Mouse (Mus musculus): ENCODE results near the gene Zbtb20.
"Not testable (repeated sequence)": the region's sequence is repeated elsewhere in the genome, so short reads cannot be mapped to it uniquely, and the experiment has no call there.

The Zbtb20 gene

DNA sequence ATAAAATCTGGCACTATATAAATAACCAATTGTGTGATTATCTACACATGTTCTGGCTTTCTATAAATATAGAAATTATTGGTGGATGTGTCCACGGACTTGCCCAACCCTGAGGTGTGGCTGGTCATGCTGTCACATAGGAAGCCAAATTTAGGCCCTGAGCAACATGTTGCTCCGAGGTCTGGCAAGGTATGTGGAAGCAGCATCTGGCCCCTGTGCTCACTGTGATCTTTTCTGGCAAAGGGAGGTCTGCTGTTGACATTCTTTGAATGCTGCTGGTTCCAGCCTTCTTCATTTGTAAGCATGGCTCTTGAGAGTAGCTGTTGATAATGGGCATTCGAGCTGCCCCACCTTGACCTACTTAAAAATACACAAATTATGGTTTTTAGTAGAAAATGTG is 35.0 kb downstream of the Zbtb20 start:
- no peak for DNase-seq (ENCODE audit: low spot score)

DNA sequence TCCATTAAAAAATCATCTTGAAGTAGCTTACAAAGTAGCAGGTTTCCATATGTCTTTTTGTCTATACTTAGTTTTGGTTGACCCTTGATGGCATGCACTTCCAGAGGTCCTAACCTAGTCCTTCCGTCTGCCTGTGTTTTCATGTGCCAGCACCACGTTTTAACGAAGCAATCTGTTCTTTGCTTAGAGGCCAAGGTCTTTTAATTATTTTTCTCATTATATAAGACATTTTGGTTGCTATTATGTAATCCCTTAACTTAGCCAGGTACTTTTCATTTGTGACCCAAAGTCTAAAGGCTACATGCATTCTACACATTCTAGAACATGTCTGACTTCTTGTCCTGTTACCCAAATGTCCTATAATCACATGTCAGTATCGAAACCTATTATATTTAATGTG is 35.6 kb downstream of the Zbtb20 start:
- no peak for DNase-seq (ENCODE audit: low spot score)

DNA sequence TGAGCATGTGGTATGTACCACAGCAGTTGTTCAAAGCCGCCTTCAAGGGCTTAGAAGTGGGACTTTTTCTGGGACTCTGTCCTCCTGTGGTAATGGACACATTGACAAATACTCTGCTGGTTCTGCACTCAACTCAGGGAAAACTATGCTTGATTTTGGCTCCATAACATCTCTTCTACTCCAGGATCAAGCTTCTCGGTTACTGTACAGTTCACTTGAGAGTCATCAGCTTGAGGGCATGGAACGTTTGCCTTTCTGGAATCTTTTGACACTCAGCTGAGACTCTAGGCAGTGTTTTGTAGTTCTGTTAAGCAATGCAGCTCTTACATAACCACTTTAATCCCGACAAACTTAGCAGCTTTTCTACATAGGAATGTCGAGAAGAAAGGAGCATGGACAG is 36.1 kb downstream of the Zbtb20 start:
- DNase-seq (ENCODE audit: low spot score), result peak; percentile 69

DNA sequence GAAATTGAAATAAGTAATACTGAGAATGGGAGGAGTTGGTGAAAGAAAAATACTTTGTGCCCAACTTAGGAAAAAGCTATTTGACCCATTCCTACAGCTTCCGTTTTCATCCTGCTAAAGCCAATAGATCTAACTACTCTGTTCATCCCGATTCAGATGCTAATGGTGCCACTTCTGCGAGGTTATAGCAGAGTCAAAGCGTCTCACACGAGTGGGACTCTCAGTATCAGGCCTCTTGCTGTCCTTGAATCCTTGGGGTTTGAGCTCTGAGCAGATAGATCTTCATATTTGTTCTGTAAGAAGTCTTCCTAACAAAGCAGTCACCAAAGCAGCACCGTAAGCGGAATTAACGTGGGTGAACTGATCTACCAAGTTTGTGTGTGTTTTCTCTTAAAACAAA is 37.6 kb downstream of the Zbtb20 start:
- no peak for DNase-seq (ENCODE audit: low spot score)

- peak; percentile 79 for DNase-seq (ENCODE audit: low spot score)
Measured at GRCm38 (mm10) chr16:42914457-42915085, 38.9 kb downstream of the Zbtb20 start.

GRCm38 (mm10) chr16:42919992-42920760 is 44.5 kb downstream of the Zbtb20 start:
- DNase-seq (ENCODE audit: low spot score), result no peak

GRCm38 (mm10) chr16:42921436-42921835 is 45.8 kb downstream of the Zbtb20 start:
- no peak for DNase-seq (ENCODE audit: low spot score)

- no peak for DNase-seq (ENCODE audit: low spot score)
Measured at GRCm38 (mm10) chr16:42938211-42938610, 62.5 kb downstream of the Zbtb20 start.

DNA sequence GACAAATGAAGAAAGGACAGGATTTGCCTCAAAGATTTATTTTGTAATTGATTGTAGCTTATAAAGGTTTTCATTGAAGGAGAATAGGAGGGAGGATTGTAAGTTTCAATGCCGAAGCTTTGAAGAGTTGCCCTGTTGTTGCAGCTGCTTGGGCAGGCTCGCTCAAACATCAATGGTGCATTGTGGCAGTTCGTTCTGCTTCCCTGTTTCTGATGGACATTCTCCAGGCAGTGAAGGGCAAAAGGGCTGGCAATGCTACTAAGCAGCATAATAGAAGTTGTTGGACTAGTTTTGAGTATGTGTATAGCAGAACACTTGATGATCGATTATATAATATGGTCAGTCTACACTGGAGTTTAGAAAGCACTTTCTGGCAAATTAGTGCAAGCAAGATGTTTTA is 71.3 kb downstream of the Zbtb20 start:
- no peak for DNase-seq (ENCODE audit: low spot score)

GRCm38 (mm10) chr16:42955401-42955800 is 79.7 kb downstream of the Zbtb20 start:
- not testable (repeated sequence) for DNase-seq (ENCODE audit: low spot score)

DNA sequence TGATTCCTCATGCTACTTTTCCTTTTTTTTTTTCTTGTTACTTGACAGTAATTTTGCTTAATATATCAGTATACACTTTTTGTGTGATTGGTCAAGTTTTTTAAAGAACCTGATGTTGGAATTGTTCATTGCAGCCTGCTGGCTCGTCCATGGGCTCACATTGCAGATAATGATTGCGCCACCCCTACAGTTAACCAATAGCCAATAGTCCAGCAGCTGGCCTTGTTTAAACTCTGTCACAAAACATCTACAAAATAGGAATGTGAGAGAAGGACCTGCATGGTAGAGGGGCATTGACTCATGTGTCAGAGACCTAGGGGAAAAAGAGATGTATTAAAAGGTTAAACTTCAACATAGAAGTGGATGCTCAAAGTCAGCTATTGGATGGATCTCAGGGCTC is 97.2 kb downstream of the Zbtb20 start:
- peak; percentile 17 for DNase-seq (ENCODE audit: low spot score)

DNA sequence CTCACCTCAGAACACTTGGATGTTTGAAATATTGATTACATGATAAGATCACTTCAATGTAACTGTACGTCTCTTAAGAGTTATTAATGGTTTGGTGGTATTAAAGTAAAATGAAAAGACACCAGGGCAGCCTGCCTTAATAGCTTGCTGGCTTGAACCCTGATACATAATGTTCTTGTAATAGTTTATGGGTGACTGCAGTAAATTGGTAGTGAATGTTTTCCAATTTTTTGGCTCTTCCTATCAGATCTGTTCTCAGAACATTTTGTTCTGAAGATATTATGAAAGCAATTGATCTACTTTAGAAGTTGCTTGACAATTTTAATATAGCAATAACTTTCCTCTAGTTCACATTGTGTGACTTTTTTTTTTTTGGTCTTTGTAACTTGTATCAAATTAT is 123.2 kb downstream of the Zbtb20 start:
- DNase-seq (ENCODE audit: low spot score), result peak; percentile 9

GRCm38 (mm10) chr16:43026351-43026750 is 150.7 kb downstream of the Zbtb20 start:
- DNase-seq (ENCODE audit: low spot score), result no peak

- no peak for DNase-seq (ENCODE audit: low spot score)
Measured at GRCm38 (mm10) chr16:43029243-43029642, 153.6 kb downstream of the Zbtb20 start.

GRCm38 (mm10) chr16:43035709-43036108 is 160.0 kb downstream of the Zbtb20 start:
- no peak for DNase-seq (ENCODE audit: low spot score)

- no peak for DNase-seq (ENCODE audit: low spot score)
Measured at GRCm38 (mm10) chr16:43036510-43036909, 160.8 kb downstream of the Zbtb20 start.

DNA sequence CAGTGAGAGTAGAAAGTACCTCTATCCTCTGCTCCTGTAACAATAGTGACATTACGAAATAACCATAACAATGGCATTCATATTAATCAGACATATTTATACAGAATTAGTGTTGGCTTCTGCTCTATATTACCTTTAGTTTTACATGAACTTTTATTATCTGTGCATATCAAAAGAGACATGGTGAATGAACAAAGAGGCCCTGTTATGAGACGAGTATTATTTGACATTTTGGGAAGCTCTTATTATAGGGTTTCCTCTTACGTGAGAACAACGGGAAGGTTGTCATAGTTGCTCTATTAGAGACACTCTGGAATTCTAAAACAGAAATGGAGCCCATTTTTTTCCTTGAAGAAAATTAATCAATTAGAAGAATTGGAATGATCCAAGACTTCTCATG is 161.6 kb downstream of the Zbtb20 start:
- DNase-seq (ENCODE audit: low spot score), result no peak

DNA sequence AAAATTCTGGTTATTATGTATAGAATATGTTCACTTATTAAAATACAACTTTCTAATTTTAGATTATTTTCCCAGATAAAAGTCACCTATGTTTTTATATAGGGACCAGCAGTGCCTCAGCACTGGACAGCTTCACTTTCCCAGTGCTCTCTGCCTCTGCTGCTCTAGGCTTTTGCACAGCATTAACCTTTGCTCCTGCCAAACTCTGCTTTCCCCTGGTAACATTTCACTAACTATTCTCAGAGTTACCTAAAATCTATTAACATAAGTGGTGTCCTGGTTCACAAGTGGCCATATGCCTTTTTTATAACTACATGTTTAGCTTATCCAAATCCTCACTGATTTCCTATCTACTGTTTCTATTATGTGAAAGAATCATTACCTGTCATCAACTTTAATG is 169.9 kb downstream of the Zbtb20 start:
- DNase-seq (ENCODE audit: low spot score), result peak; percentile 53

- no peak for DNase-seq (ENCODE audit: low spot score)
Measured at GRCm38 (mm10) chr16:43046686-43047085, 171.0 kb downstream of the Zbtb20 start.

DNA sequence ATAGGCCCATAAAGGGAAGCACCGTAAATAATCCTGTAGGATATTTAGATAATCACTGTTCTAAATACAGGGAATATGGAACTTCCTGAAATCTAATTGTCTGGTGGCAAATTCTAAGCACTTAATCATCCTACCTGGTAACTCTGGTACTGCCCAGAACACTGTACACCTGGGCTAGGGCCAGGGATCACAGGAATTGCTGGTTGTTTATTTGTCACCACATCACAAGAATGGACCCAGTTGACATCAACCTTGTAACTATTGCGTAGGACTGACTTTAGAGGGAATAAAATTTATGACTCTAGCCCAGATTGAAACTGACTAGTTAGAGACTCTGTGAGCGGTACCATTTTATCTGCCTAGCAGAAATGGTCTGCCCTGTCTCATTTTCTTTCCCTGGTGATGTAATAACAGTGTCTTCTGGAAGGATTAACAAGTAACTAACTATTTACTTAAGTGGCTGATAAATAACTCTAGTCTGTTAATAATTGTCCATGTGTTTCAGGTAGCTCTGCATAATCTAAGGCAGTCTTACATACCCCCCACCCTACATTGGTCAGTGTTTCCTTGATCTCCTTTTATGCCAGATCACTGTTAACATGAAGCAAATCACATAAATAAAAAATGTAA is 194.1 kb downstream of the Zbtb20 start:
- no peak for DNase-seq (ENCODE audit: low spot score)

- DNase-seq (ENCODE audit: low spot score), result no peak
Measured at GRCm38 (mm10) chr16:43071875-43072274, 196.2 kb downstream of the Zbtb20 start.

- DNase-seq (ENCODE audit: low spot score), result no peak
Measured at GRCm38 (mm10) chr16:43072818-43073594, 197.3 kb downstream of the Zbtb20 start.

GRCm38 (mm10) chr16:43080403-43080802 is 204.7 kb downstream of the Zbtb20 start:
- no peak for DNase-seq (ENCODE audit: low spot score)
